Comparison of ENCODE assay signal across 20 mouse cellular contexts in genomic region chr1:88502822-88503221, GRCm38 (mm10). TPM values are rescaled to one million over a fixed set of nuclear protein-coding genes. Genes with fewer than 3 reads are reported as not detected.
"Had no signal": no experiment of that assay in that cellular context is flagged by ENCODE, and none has a peak within 500 bp of the region (broad histone marks: within the 10 kb centered on the region; RNA-seq: fewer than 3 reads in every experiment).

No protein-coding gene starts in this region.

- H3K9ac ChIP-seq: neural tube, embryonic 15.5 days; stomach, embryonic 15.5 days had no signal

- DNase-seq: retina, postnatal 1 day; right cerebral cortex, adult 18-20 months; right cerebral cortex, postnatal 14 days; right cerebral cortex, postnatal 25 days; right cerebral cortex, postnatal 4 days; spleen, adult 18-20 months; thymus, adult 18-20 months; thymus, adult 2 months; thymus, postnatal 14 days; thymus, postnatal 25 days; thymus, postnatal 36 days; thymus, postnatal 4 days had no signal

- H3K36me3 ChIP-seq: neural tube, embryonic 15.5 days; stomach, embryonic 15.5 days had no signal

- H3K4me3 ChIP-seq: neural tube, embryonic 15.5 days; stomach, embryonic 15.5 days had no signal

- H3K27ac ChIP-seq: neural tube, embryonic 15.5 days; stomach, embryonic 15.5 days; stomach, postnatal 0 days had no signal

- H3K4me2 ChIP-seq: neural tube, embryonic 15.5 days; stomach, embryonic 15.5 days had no signal

- H3K27me3 ChIP-seq: neural tube, embryonic 15.5 days; stomach, embryonic 15.5 days had no signal

- H3K4me1 ChIP-seq: stomach, embryonic 15.5 days had no signal

- H3K9me3 ChIP-seq: neural tube, embryonic 15.5 days; stomach, embryonic 15.5 days had no signal

RNA-seq across cellular contexts. Expression of gene Glrp1, which starts 7.0 kb away (rescaled TPM):
- polyA plus RNA-seq: neural tube, embryonic 14.5 days; neural tube, embryonic 15.5 days; small intestine, adult 2 months; spleen, adult 2 months; stomach, embryonic 14.5 days; stomach, embryonic 15.5 days; stomach, postnatal 0 days; urinary bladder, adult 2 months had no signal
